Mouse (Mus musculus) midbrain, postnatal 0 days (tissue): ENCODE data around the gene Uvrag. TPM values are rescaled to one million over a fixed set of nuclear protein-coding genes. Genes with fewer than 3 reads are reported as not detected.

ENCODE experiments used
- ATAC-seq: fragments of 200-750 bp; cut with Nextera tagmentation; 2 replicates; pipeline ENCODE4 v1.8.0; 2017; ENCODE audit warnings: moderate number of reproducible peaks, mild to moderate bottlenecking, moderate TSS enrichment, moderate library complexity; ENCODE audit not compliant: low FRiP score
- DNase-seq: peaks from one replicate; pipeline ENCODE4 v3.0.0-alpha.2; 2015; ENCODE audit warnings: low spot score
- H3K27ac ChIP-seq: fragments of 300-500 bp; sonication (generic); 2 replicates; pipeline ENCODE4 v1.5.1; 2014; ENCODE audit warnings: low read depth, mild to moderate bottlenecking, low read length, mixed read lengths
- H3K27me3 ChIP-seq: fragments of 300-500 bp; sonication (generic); 2 replicates; pipeline ENCODE4 v1.6.1; 2014; ENCODE audit warnings: low read length, control low read depth, mixed read lengths; ENCODE audit not compliant: insufficient read depth
- H3K36me3 ChIP-seq: fragments of 300-500 bp; sonication (generic); 2 replicates; pipeline ENCODE4 v1.6.1; 2014; ENCODE audit warnings: low read length, control low read depth, mixed read lengths; ENCODE audit not compliant: insufficient read depth
- H3K4me1 ChIP-seq: fragments of 300-500 bp; sonication (generic); 2 replicates; pipeline ENCODE4 v1.6.1; 2014; ENCODE audit warnings: mild to moderate bottlenecking, control low read depth, antibody characterized with exemption, low read length, mixed read lengths; ENCODE audit not compliant: insufficient read depth
- H3K4me2 ChIP-seq: fragments of 300-500 bp; sonication (generic); 2 replicates; pipeline ENCODE4 v1.6.1; 2014; ENCODE audit warnings: low read depth, mild to moderate bottlenecking, low read length, mixed read lengths; ENCODE audit not compliant: poor library complexity, severe bottlenecking
- H3K4me3 ChIP-seq: fragments of 300-500 bp; sonication (generic); 2 replicates; pipeline ENCODE4 v1.5.1; 2014; ENCODE audit warnings: low read depth, mild to moderate bottlenecking, low read length, moderate library complexity
- H3K9ac ChIP-seq: fragments of 300-500 bp; sonication (generic); replicated peaks from 2 replicates; pipeline ENCODE4 v1.6.1; 2014; ENCODE audit warnings: mild to moderate bottlenecking, low read length, moderate library complexity, mixed read lengths; ENCODE audit not compliant: poor library complexity, severe bottlenecking
- H3K9me3 ChIP-seq: fragments of 300-500 bp; sonication (generic); 2 replicates; pipeline ENCODE4 v1.6.1; 2016; ENCODE audit warnings: low read length, control low read depth
- CTCF ChIP-seq: IDR thresholded peaks from 2 replicates; pipeline ENCODE4 v1.5.1; 2016; ENCODE audit warnings: antibody characterized with exemption, mild to moderate bottlenecking
- WGBS: fragments of 180-500 bp; shearing (Covaris S2); extraction: QIAGEN DNeasy Blood & Tissue Kit; methylation state at CpG from one replicate; pipeline ENCODE4 v1.1.7; 2014; 5-methylcytosine and 5-hydroxymethylcytosine counted together
- polyA plus RNA-seq: library from polyadenylated mRNA; unstranded; fragments of >200 nt; fragmentation: Nextera tagmentation; extraction: Ambion mirVana; gene quantifications from 2 replicates; pipeline ENCODE4 v1.2.1, GENCODE M21; 2015
- total RNA-seq: library from RNA; depleted of rRNA; stranded (reverse); fragments of >200 nt; gene quantifications from 2 replicates; pipeline ENCODE4 v1.2.3, GENCODE M21; 2014

Uvrag gene
- total and polyA plus RNA-seq, 2 experiments from 2014 or later, result 19.8 to 23.3 TPM

GRCm38 (mm10) chr7:99182432-99183172, 41.7 kb upstream of the Uvrag start, which contains the start of gene Dgat2:
Gene Dgat2 (minus strand): TSS chr7:99182719.
- under 1% methylated on average over 63 of the region's 63 CpGs for WGBS
- TF ChIP-seq CTCF, result no peak
- H3K9ac ChIP-seq, result peak within 1 kb of the TSS; percentile 80
- no peaks in the 10 kb centered on the region for H3K36me3 ChIP-seq
- H3K27ac ChIP-seq, result peak within 1 kb of the TSS; percentile 57; the same call in 1 of the 2 replicates
- peak; percentile 94 for ATAC-seq
- DNase-seq, result peak; percentile 91
- H3K4me3 ChIP-seq, result peak within 1 kb of the TSS; percentile 67
- peak within 1 kb of the TSS; percentile 98 for H3K4me2 ChIP-seq
- H3K9me3 ChIP-seq, result no peaks in the 10 kb centered on the region
- H3K27me3 ChIP-seq, result no peaks in the 10 kb centered on the region; the same call in 1 of the 2 replicates
- H3K4me1 ChIP-seq, result 0 out of 2 replicates have a peak, but pooled peaks cover 6% of the 10 kb centered on the region

- Histone ChIP-seq H3K4me1 (0 out of 2 replicates have a peak, but pooled peaks cover 6% of the 10 kb centered on the region), H3K4me2 (peak overlapping the region; percentile 98), H3K9ac (peak overlapping the region; percentile 80), H3K27ac (no peak overlapping the region; the same call in 1 of the 2 replicates), H3K9me3 (no peaks in the 10 kb centered on the region), H3K27me3 (no peaks in the 10 kb centered on the region; the same call in 1 of the 2 replicates), H3K36me3 (no peaks in the 10 kb centered on the region), H3K4me3 (peak overlapping the region; percentile 67)
- WGBS, result 22% methylated on average over 14 of the region's 14 CpGs
- DNase-seq (no peak), ATAC-seq (no peak)
- TF ChIP-seq CTCF, result no peak
Measured at GRCm38 (mm10) chr7:99181619-99182431, 40.9 kb upstream of the Uvrag start.

DNA sequence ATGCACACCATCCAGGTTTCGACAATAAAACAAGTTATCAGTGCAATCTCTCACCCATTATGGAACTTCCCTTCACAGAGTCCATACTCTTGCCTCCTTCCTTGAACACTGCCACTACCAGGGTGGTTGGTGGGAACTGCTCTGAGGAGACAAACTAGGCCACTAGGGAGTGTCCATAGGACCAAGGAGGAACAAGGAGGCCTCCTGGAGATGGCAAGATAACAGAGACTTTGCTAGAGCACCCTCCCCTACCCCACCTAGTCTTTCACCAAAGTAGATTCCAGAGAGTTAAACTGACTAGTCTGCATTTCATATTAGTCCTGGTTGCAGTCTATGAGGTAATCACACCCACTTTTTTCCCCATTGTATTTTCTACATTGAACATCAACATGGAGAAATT, 39.2 kb upstream of the Uvrag start:
- WGBS, result 83% methylated on average over 1 of the region's 1 CpGs
- Histone ChIP-seq H3K9me3 (no peaks in the 10 kb centered on the region), H3K36me3 (no peaks in the 10 kb centered on the region), H3K27me3 (no peaks in the 10 kb centered on the region; the same call in 1 of the 2 replicates), H3K27ac (no peak overlapping the region), H3K9ac (no peak overlapping the region), H3K4me1 (0 out of 2 replicates have a peak, but pooled peaks cover 6% of the 10 kb centered on the region), H3K4me3 (no peak overlapping the region), H3K4me2 (no peak overlapping the region)
- DNase-seq, result no peak
- no peak for ATAC-seq
- no peak for TF ChIP-seq CTCF

DNA sequence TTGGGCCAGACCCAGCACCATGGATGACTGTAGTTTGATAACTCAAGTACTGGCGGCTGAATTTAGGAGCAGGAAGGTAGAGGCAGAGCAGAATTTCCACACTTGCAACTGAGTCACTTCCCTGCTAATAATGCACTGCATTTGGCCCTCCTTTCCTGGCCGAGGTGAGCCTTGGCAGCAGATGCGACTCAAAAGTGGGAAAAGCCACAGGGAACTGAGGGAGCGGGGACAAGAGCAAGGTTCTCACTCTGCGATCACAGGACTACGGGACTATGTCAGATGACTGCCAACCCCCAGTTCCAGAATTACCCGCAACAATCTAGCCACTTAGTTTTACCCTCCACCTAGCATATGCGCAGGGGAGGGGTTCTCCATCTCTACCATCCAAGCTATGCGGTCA, 38.3 kb upstream of the Uvrag start:
- ATAC-seq, result no peak
- H3K36me3 ChIP-seq, result no peaks in the 10 kb centered on the region
- no peak overlapping the region for H3K4me2 ChIP-seq
- 95% methylated on average over 9 of the region's 9 CpGs for WGBS
- TF ChIP-seq CTCF, result no peak
- H3K4me1 ChIP-seq, result 0 out of 2 replicates have a peak, but pooled peaks cover 6% of the 10 kb centered on the region
- H3K9me3 ChIP-seq, result no peaks in the 10 kb centered on the region
- no peak for DNase-seq
- no peak overlapping the region for H3K9ac ChIP-seq
- no peaks in the 10 kb centered on the region; the same call in 1 of the 2 replicates for H3K27me3 ChIP-seq
- no peak overlapping the region for H3K4me3 ChIP-seq
- H3K27ac ChIP-seq, result no peak overlapping the region

- H3K9ac ChIP-seq, result no peak overlapping the region
- 59% methylated on average over 5 of the region's 5 CpGs for WGBS
- no peak for TF ChIP-seq CTCF
- no peaks in the 10 kb centered on the region; the same call in 1 of the 2 replicates for H3K27me3 ChIP-seq
- 0 out of 2 replicates have a peak, but pooled peaks cover 6% of the 10 kb centered on the region for H3K4me1 ChIP-seq
- no peaks in the 10 kb centered on the region for H3K36me3 ChIP-seq
- H3K9me3 ChIP-seq, result no peaks in the 10 kb centered on the region
- H3K27ac ChIP-seq, result no peak overlapping the region
- no peak for DNase-seq
- no peak for ATAC-seq
- H3K4me3 ChIP-seq, result no peak overlapping the region
- H3K4me2 ChIP-seq, result no peak overlapping the region
Measured at GRCm38 (mm10) chr7:99177386-99177785, 36.4 kb upstream of the Uvrag start.
